Mouse (Mus musculus): ENCODE data around the gene Irf3. TPM values are rescaled to one million over a fixed set of nuclear protein-coding genes. Genes with fewer than 3 reads are reported as not detected.

The Irf3 gene
- polyA plus RNA-seq, 1 experiment from 2014 or later, result 108 TPM

DNA sequence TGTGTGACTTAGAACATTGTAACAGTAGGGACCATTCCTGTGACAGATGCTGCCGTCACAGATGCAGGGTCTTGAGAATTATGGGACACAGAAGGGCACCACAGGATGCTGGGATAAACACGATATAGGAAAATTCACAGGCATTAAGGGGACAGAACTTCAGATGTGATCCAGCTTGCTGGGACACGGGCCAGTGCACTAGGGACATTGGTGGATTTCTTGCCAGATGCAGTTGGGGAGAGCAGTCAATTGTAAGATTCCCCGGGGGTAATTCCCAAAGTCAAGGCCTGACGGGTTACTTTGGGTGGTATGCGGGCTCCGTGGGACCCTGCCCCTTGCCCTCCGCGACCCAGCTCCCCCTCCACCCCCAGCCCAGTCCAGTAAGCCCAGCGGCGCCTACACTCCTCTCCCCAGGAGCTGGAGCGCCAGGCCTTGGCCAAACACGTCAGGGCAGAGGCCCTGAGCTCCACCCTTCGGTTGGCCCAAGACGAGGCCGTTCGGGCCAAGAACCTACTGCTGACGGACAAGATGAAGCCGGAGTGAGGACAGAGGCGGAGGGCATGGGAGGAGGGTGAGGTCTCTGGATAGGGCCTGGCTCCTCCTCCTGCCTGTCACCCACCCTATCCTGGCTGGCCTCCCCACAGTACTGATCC, 40.1 kb upstream of the Irf3 start:
- CTCF ChIA-PET, result interaction anchor here (0.7 to 4.3 kb wide), 9 partner anchors 14 to 106 kb away, joined by 3 to 30 read pairs (median 6); partner anchors contain the start of genes Ap2a1, Ptov1 and Tsks
- ATAC-seq (no peak), DNase-seq (ENCODE audit: low read depth, low spot score) (no peak)
- H3K27me3 ChIP-seq, result no peaks in the 10 kb centered on the region
- no peak for TF ChIP-seq CTCF (IDR thresholded peaks at IDR 0.05)
- POLR2A ChIA-PET, result interaction anchor here (1.4 to 2.1 kb wide), 2 partner anchors 27 to 107 kb away, joined by 4 to 5 read pairs; no protein-coding TSS in a partner anchor
- in situ Hi-C loops (cut with MboI; ENCODE audit: low pct_unique_long_range_greater_than_20kb), result loop anchor here (5.0 to 25.0 kb wide), 4 partner anchors 35 to 245 kb away; partner anchors contain the start of genes Fuz, Izumo2 and Med25

DNA sequence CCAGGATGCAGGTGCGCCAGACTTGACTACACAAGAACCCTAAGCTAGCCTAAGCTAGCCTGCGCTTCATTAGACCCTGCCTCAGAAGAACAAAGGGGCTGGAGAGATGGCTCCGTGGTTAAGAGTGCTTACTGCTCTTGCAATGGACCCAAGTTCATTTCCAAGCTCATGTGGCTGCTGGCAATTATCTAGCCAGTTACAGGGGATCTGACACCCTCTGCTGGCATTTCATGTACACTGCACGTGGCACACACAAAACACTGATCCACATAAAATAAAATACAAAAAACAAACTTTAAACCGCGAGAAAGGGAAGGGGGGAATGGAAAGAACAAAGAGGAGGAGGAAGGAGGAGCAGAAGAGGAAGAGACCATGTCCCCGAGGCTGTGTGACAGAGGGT, 39.2 kb upstream of the Irf3 start:
- no peak for TF ChIP-seq CTCF (IDR thresholded peaks at IDR 0.05)
- CTCF ChIA-PET, result interaction anchor here (0.7 to 4.3 kb wide), 9 partner anchors 15 to 107 kb away, joined by 3 to 30 read pairs (median 4); partner anchors contain the start of genes Ap2a1 and Ptov1
- in situ Hi-C loops (cut with MboI; ENCODE audit: low pct_unique_long_range_greater_than_20kb), result loop anchor here (5.0 to 25.0 kb wide), 4 partner anchors 36 to 246 kb away; partner anchors contain the start of genes Fuz, Izumo2 and Med25
- no peaks in the 10 kb centered on the region for H3K27me3 ChIP-seq
- POLR2A ChIA-PET, result interaction anchor here (1.4 to 2.1 kb wide), 2 partner anchors 28 to 107 kb away, joined by 4 to 5 read pairs; no protein-coding TSS in a partner anchor
- ATAC-seq, result no peak
- no peak for DNase-seq (ENCODE audit: low read depth, low spot score)

DNA sequence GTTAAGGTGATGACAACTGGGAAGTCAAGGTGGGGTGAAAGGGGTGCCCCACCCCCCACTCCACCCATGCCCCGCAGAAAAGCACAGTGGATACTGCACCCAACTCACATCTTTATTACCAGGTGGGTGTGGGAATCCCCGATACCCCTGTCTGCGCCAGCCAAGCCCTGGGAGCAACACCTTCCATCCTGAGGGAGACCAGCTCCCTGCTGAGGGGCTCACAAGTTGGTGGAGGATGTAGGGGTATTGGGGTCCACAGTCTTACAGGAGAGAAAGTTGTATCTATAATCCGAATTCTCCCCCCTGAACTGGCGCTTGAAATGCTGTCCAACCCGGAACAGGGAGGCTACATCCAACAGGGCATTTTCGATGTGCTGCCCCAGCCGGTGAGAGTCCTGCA, 38.2 kb upstream of the Irf3 start:
- POLR2A ChIA-PET, result no interaction called here
- no peak for DNase-seq (ENCODE audit: low read depth, low spot score)
- TF ChIP-seq CTCF (IDR thresholded peaks at IDR 0.05), result no peak
- CTCF ChIA-PET, result interaction anchor here (2.4 to 2.5 kb wide), 2 partner anchors 18 to 23 kb away, joined by 8 read pairs; no protein-coding TSS in a partner anchor
- in situ Hi-C loops (cut with MboI; ENCODE audit: low pct_unique_long_range_greater_than_20kb), result loop anchor here (5.0 to 25.0 kb wide), 4 partner anchors 37 to 247 kb away; partner anchors contain the start of genes Fuz, Izumo2 and Med25
- no peak for ATAC-seq
- H3K27me3 ChIP-seq, result no peaks in the 10 kb centered on the region

GRCm38 (mm10) chr7:44959874-44960511, 37.5 kb upstream of the Irf3 start:
- ChIA-PET POLR2A (no interaction called here), CTCF (no interaction called here)
- H3K27me3 ChIP-seq, result no peaks in the 10 kb centered on the region
- TF ChIP-seq CTCF (IDR thresholded peaks at IDR 0.05), result no peak
- DNase-seq (ENCODE audit: low read depth, low spot score) (no peak), ATAC-seq (no peak)
- in situ Hi-C loops (cut with MboI; ENCODE audit: low pct_unique_long_range_greater_than_20kb), result loop anchor here (5.0 to 25.0 kb wide), 4 partner anchors 38 to 248 kb away; partner anchors contain the start of genes Fuz, Izumo2 and Med25

DNA sequence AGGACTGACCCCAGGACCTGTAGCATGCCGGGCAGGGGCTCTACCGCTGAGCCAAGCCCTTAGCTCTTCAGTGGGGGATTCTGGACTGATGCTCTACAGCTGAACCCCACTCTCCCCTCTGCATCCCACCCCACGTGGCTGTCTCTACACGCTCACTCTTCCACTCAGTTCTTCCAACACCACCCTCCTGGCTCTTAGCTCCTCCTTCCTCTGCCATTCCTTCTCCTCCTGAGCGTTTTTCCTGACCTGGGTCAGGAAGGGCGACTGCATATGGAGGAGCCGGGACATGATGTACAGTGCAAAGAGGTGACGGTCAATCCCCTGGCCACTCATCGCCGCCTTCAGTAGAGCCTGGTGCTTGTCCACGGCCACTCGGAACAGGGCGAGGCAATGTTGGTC, 36.9 kb upstream of the Irf3 start:
- TF ChIP-seq CTCF (IDR thresholded peaks at IDR 0.05), result no peak
- in situ Hi-C loops (cut with MboI; ENCODE audit: low pct_unique_long_range_greater_than_20kb), result loop anchor here (25.0 kb wide), 1 partner anchor 248 kb away; the partner anchor contains the start of gene Izumo2
- POLR2A ChIA-PET, result no interaction called here
- ATAC-seq (no peak), DNase-seq (ENCODE audit: low read depth, low spot score) (no peak)
- H3K27me3 ChIP-seq, result no peaks in the 10 kb centered on the region
- CTCF ChIA-PET, result no interaction called here

- ChIA-PET POLR2A (no interaction called here), CTCF (no interaction called here)
- no peak for TF ChIP-seq CTCF (IDR thresholded peaks at IDR 0.05)
- H3K27me3 ChIP-seq, result no peaks in the 10 kb centered on the region
- DNase-seq (ENCODE audit: low read depth, low spot score) (no peak), ATAC-seq (no peak)
- in situ Hi-C loops (cut with MboI; ENCODE audit: low pct_unique_long_range_greater_than_20kb), result loop anchor here (25.0 kb wide), 1 partner anchor 250 kb away; the partner anchor contains the start of gene Izumo2
These were observed 35.1 kb upstream of the Irf3 start for GRCm38 (mm10) chr7:44962337-44962736.

GRCm38 (mm10) chr7:44962831-44963230, 34.6 kb upstream of the Irf3 start:
- CTCF ChIA-PET, result no interaction called here
- in situ Hi-C loops (cut with MboI; ENCODE audit: low pct_unique_long_range_greater_than_20kb), result loop anchor here (25.0 kb wide), 1 partner anchor 251 kb away; the partner anchor contains the start of gene Izumo2
- no peak for ATAC-seq

DNA sequence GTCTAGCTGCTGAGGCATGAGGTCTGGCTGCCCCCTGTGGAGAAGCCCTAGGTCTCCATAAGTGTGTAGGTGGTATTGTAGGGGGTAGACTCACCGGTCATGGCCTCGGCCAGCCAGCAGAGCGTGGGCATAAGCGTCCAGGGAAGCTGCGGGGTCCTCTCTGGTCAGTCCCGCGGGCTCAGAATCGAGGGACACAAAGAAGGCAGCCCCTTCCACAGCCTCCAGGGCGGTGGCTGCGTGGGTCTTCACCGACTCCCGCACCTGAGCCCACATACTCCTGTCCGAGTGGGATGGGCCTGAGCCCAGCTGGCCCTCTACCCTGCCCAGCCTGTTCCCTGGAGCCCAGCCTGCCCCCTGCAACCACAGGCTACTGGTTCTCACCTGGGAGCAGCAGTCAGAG, 32.5 kb upstream of the Irf3 start:
- ChIA-PET POLR2A (no interaction called here), CTCF (no interaction called here)
- H3K27me3 ChIP-seq, result no peaks in the 10 kb centered on the region
- in situ Hi-C loops (cut with MboI; ENCODE audit: low pct_unique_long_range_greater_than_20kb), result loop anchor here (25.0 kb wide), 1 partner anchor 253 kb away; the partner anchor contains the start of gene Izumo2
- TF ChIP-seq CTCF (IDR thresholded peaks at IDR 0.05), result no peak
- ATAC-seq (no peak), DNase-seq (ENCODE audit: low read depth, low spot score) (no peak)

More at GRCm38 (mm10) chr7:44962831-44963230, 34.6 kb upstream of the Irf3 start:
- POLR2A ChIA-PET, result no interaction called here
- no peak for TF ChIP-seq CTCF (IDR thresholded peaks at IDR 0.05)
- no peak for DNase-seq (ENCODE audit: low read depth, low spot score)
- H3K27me3 ChIP-seq, result no peaks in the 10 kb centered on the region

DNA sequence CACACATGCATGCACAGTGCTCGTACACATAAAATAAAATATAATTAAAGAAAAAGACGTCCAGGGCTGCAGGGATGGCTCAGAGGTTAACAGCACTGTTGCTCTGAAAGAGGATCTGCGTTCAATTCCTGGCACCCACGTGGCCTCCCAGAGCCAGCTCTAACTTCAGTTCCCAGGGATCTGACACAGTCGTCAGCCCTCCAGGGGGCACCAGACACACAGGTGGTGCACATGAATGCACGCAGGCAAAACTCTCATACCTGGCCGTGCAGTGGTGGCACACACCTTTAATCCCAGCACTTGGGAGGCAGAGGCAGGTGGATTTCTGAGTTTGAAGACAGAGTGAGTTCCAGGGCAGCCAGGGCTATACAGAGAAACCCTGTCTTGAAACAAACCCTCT, 31.5 kb upstream of the Irf3 start:
- ChIA-PET POLR2A (interaction anchor here (0.6 kb wide), 1 partner anchor 359 kb away, joined by 10 read pairs; no protein-coding TSS in a partner anchor), CTCF (interaction anchor here (1.0 kb wide), 1 partner anchor 103 kb away, joined by 3 read pairs; no protein-coding TSS in a partner anchor)
- no peak for DNase-seq (ENCODE audit: low read depth, low spot score)
- in situ Hi-C loops (cut with MboI; ENCODE audit: low pct_unique_long_range_greater_than_20kb), result loop anchor here (25.0 kb wide), 1 partner anchor 254 kb away; the partner anchor contains the start of gene Izumo2
- ATAC-seq, result no peak
- no peak for TF ChIP-seq CTCF (IDR thresholded peaks at IDR 0.05)
- no peaks in the 10 kb centered on the region for H3K27me3 ChIP-seq

- in situ Hi-C loops (cut with MboI; ENCODE audit: low pct_unique_long_range_greater_than_20kb), result loop anchor here (25.0 kb wide), 1 partner anchor 254 kb away; the partner anchor contains the start of gene Izumo2
- ChIA-PET POLR2A (no interaction called here), CTCF (no interaction called here)
- ATAC-seq, result no peak
- TF ChIP-seq CTCF (IDR thresholded peaks at IDR 0.05), result no peak
- no peak for DNase-seq (ENCODE audit: low read depth, low spot score)
- H3K27me3 ChIP-seq, result no peaks in the 10 kb centered on the region
These were observed 30.8 kb upstream of the Irf3 start for GRCm38 (mm10) chr7:44966638-44967037.

All from Patski (cell line).